Mouse (Mus musculus) B cell, adult (primary cell): ENCODE data around the gene Pou2af1. TPM values are rescaled to one million over a fixed set of nuclear protein-coding genes. Genes with fewer than 3 reads are reported as not detected.

Source experiments
- total RNA-seq: library from RNA; stranded (reverse); gene quantifications from 4 replicates; pipeline ENCODE4 v1.2.4, GENCODE M21; 2023; ENCODE audit not compliant: inconsistent age

The Pou2af1 gene
- total RNA-seq: 376 to 438 TPM (median 413 TPM) in 4 replicates

GRCm38 (mm10) chr9:51213023-51213728, at the start of gene Pou2af1:
Gene Pou2af1, plus strand, starts transcription at chr9:51213708.

DNA sequence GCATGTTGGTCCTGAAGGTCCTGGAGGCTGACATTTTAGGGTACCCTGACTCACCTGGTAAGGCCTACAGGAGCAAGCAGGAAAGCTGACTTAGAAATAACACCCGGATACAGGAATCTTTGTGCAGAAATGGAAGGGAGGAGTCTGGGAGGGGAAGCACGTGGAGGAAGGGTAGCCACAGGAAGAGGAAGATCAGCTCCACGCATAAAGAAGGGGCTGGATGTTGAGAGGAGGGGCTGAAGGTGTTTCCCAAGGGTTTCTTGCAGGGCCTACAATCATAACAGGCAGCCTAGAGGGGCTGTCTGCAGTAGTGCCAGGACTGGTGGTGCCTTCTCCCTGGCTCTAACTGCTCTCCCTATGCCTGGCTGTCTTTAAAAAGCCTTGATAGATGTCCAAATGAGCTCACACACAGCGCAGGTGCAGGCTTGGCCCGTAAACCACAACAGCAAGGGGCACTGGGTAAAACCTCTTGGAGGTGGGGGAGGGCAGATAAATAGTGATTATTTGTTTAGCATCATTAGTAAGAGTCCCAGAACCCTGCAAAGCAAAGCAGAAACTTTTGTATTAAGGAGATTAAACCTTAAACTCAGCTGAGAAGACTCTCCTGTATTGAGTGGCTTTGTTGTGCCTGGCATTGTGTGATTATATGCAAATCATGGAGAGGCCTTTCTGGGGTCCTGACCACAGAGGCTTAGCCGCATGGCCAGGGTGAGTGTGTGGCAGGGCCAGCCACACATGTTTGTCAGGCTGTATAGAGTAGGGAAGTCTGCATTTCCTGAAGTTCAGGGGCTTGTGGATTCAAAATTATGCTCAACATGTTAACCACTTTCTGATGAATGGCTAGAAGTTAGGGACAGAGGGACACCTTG, 48.0 kb upstream of the Pou2af1 start, which contains the start of gene Gm32742:
Gene Gm32742, minus strand, starts transcription at position 206 of the 869 bp plus-strand sequence.

GRCm38 (mm10) chr9:51278500-51279381, 65.2 kb downstream of the Pou2af1 start, which contains the start of gene Colca2:
Gene Colca2, minus strand, starts transcription at chr9:51278569.

Other genes starting within 250 kb of the Pou2af1 start
- 28.2 to 38.2 TPM (median 33.3 TPM) in 4 replicates for gene Sik2, start 204.6 kb upstream of the Pou2af1 start, total RNA-seq
- not detected in 4 replicates for gene Btg4, start 152.8 kb upstream of the Pou2af1 start, total RNA-seq
- gene Layn, start 136.6 kb upstream of the Pou2af1 start, total RNA-seq: not detected in 4 replicates
- not detected in 4 replicates for gene 4833427G06Rik, start 111.6 kb upstream of the Pou2af1 start, total RNA-seq
- 0.06 to 0.09 TPM (median 0.06 TPM) in 3 of 4 replicates, not detected in the other for gene Gm32742, start 48.2 kb upstream of the Pou2af1 start, total RNA-seq
- gene Colca2, start 64.9 kb downstream of the Pou2af1 start, total RNA-seq: not detected in 4 replicates
- 0.78 to 1.5 TPM (median 0.92 TPM) in 4 replicates for gene 1810046K07Rik, start 115.2 kb downstream of the Pou2af1 start, total RNA-seq